Mouse (Mus musculus): ENCODE results near the gene Nemp1. TPM values are rescaled to one million over a fixed set of nuclear protein-coding genes. Genes with fewer than 3 reads are reported as not detected.

Nemp1 gene
- polyA plus RNA-seq, 1 experiment from 2014 or later = 13.2 TPM

DNA sequence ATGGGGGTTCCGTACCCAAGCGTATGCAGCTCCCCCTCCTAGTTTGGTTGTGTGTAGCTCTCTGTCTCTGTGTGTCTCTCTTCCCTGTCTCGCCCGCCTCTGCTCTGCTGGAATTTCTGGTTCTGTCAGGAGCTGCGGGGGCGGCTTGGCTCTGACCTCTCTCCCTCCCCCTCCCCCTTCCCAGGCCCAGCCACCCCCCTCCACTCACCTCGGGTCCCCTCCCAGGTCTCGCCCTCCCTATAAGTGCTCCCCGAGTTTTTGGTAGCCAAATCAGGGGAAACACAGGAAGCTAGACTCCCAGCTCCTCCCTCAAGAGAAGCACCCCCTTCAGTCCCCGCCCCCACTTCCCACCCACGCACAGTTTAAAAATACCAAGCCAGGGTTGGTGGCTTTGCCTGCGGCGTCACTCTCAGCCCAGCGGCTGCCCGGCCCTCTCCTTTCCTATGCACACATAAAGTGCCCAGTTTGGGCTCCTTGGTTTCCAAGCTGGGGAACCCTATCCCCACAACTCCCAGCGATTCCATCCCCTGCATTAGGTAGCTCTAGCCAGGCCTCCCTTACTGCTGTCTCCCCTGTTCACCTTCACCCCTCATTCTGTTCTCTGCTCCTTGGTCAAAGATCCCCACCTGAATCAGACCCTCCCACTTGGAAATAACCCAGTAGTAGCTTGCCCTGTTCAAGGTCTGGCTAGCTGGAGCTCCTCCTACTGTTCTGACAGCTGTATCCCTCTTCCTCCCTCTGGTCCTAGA lies 4.6 kb upstream of the Nemp1 start:
- H3K36me3 ChIP-seq (ENCODE audit: insufficient read depth) = peaks cover 49% of the 10 kb centered on the region

GRCm38 (mm10) chr10:127662666-127663253 lies 3.9 kb upstream of the Nemp1 start:
- Histone ChIP-seq H3K36me3 (ENCODE audit: insufficient read depth) (peaks cover 49% of the 10 kb centered on the region), H3K4me3 (ENCODE audit: low read depth, low read length) (peak overlapping the region; percentile 27), H3K9ac (peak overlapping the region; percentile 40), H3K27me3 (ENCODE audit: insufficient read depth, low read length) (no peaks in the 10 kb centered on the region), H3K27ac (ENCODE audit: low read depth) (peak overlapping the region; percentile 91), H3K4me2 (peak overlapping the region; percentile 88), H3K9me3 (ENCODE audit: low read depth, low read length) (no peaks in the 10 kb centered on the region), H3K4me1 (ENCODE audit: insufficient read depth) (peaks cover 31% of the 10 kb centered on the region)
- TF ChIP-seq CTCF (IDR thresholded peaks at IDR 0.05; ENCODE audit: low read depth) = peak; percentile 61
- DNase-seq = no peak
- WGBS = 24% methylated on average over 19 of the region's 19 CpGs
- no peak for ATAC-seq (ENCODE audit: insufficient read depth)

More for the DNA sequence above, 4.6 kb upstream of the Nemp1 start:
- 6% methylated on average over 16 of the region's 16 CpGs for WGBS
- peaks cover 31% of the 10 kb centered on the region for H3K4me1 ChIP-seq (ENCODE audit: insufficient read depth)
- no peaks in the 10 kb centered on the region for H3K9me3 ChIP-seq (ENCODE audit: low read depth, low read length)
- TF ChIP-seq CTCF (IDR thresholded peaks at IDR 0.05; ENCODE audit: low read depth) = no peak
- H3K27me3 ChIP-seq (ENCODE audit: insufficient read depth, low read length) = no peaks in the 10 kb centered on the region
- DNase-seq = peak; percentile 82
- H3K27ac ChIP-seq (ENCODE audit: low read depth) = peak overlapping the region; percentile 91
- peak overlapping the region; percentile 46 for H3K9ac ChIP-seq
- ATAC-seq (ENCODE audit: insufficient read depth) = peak; percentile 55
- peak overlapping the region; percentile 88 for H3K4me2 ChIP-seq
- peak overlapping the region; percentile 27 for H3K4me3 ChIP-seq (ENCODE audit: low read depth, low read length)

DNA sequence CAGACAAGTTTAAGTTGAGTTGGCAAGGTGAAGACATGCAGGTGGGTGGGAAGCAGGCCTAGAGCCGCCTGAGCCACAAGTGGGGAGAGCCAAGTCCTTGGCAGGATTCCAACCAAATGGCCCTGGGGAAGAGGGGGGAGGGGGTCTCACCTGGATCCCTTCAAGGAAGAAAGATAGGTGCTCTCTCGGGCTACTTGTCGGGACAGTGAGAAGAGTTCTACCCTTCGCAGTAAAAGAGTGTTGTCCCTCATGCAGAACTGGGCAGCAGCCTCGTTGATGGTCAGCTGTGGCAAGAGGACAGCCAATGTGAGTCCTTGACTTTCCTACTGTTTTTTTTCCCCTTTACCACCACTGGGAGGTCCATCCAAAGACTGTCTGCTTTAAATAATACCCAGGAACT lies 3.1 kb upstream of the Nemp1 start:
- no peak overlapping the region for H3K9ac ChIP-seq
- no peaks in the 10 kb centered on the region for H3K27me3 ChIP-seq (ENCODE audit: insufficient read depth, low read length)
- H3K4me2 ChIP-seq = peak overlapping the region; percentile 88
- TF ChIP-seq CTCF (IDR thresholded peaks at IDR 0.05; ENCODE audit: low read depth) = no peak
- no peak for ATAC-seq (ENCODE audit: insufficient read depth)
- H3K27ac ChIP-seq (ENCODE audit: low read depth) = peak overlapping the region; percentile 91
- peak; percentile 54 for DNase-seq
- whole genome bisulfite sequencing = 25% methylated on average over 5 of the region's 5 CpGs
- H3K36me3 ChIP-seq (ENCODE audit: insufficient read depth) = peaks cover 49% of the 10 kb centered on the region
- H3K4me1 ChIP-seq (ENCODE audit: insufficient read depth) = peaks cover 31% of the 10 kb centered on the region
- no peak overlapping the region for H3K4me3 ChIP-seq (ENCODE audit: low read depth, low read length)
- H3K9me3 ChIP-seq (ENCODE audit: low read depth, low read length) = no peaks in the 10 kb centered on the region

GRCm38 (mm10) chr10:127664166-127664565 lies 2.5 kb upstream of the Nemp1 start:
- no peak for TF ChIP-seq CTCF (IDR thresholded peaks at IDR 0.05; ENCODE audit: low read depth)
- Histone ChIP-seq H3K9ac (peak overlapping the region; percentile 77; the same call in 1 of the 2 replicates), H3K27me3 (ENCODE audit: insufficient read depth, low read length) (no peaks in the 10 kb centered on the region), H3K4me1 (ENCODE audit: insufficient read depth) (peaks cover 31% of the 10 kb centered on the region), H3K4me3 (ENCODE audit: low read depth, low read length) (peak overlapping the region; percentile 75; the same call in 1 of the 2 replicates), H3K9me3 (ENCODE audit: low read depth, low read length) (no peaks in the 10 kb centered on the region), H3K27ac (ENCODE audit: low read depth) (0 out of 2 replicates have a peak overlapping the region, but pooled peaks have one; percentile 10), H3K36me3 (ENCODE audit: insufficient read depth) (peaks cover 49% of the 10 kb centered on the region), H3K4me2 (peak overlapping the region; percentile 88)
- 33% methylated on average over 16 of the region's 16 CpGs for WGBS
- ATAC-seq (ENCODE audit: insufficient read depth) (no peak), DNase-seq (no peak)

- WGBS = 32% methylated on average over 13 of the region's 13 CpGs
- H3K4me3 ChIP-seq (ENCODE audit: low read depth, low read length) = peak overlapping the region; percentile 75
- ATAC-seq (ENCODE audit: insufficient read depth) (no peak), DNase-seq (no peak)
- peak overlapping the region; percentile 88 for H3K4me2 ChIP-seq
- H3K36me3 ChIP-seq (ENCODE audit: insufficient read depth) = peaks cover 44% of the 10 kb centered on the region
- no peak overlapping the region for H3K27ac ChIP-seq (ENCODE audit: low read depth)
- H3K9ac ChIP-seq = peak overlapping the region; percentile 77
- TF ChIP-seq CTCF (IDR thresholded peaks at IDR 0.05; ENCODE audit: low read depth) = no peak
- no peaks in the 10 kb centered on the region for H3K9me3 ChIP-seq (ENCODE audit: low read depth, low read length)
- H3K4me1 ChIP-seq (ENCODE audit: insufficient read depth) = peaks cover 37% of the 10 kb centered on the region
- H3K27me3 ChIP-seq (ENCODE audit: insufficient read depth, low read length) = no peaks in the 10 kb centered on the region
These were observed 1.8 kb upstream of the Nemp1 start for GRCm38 (mm10) chr10:127664891-127665290.

DNA sequence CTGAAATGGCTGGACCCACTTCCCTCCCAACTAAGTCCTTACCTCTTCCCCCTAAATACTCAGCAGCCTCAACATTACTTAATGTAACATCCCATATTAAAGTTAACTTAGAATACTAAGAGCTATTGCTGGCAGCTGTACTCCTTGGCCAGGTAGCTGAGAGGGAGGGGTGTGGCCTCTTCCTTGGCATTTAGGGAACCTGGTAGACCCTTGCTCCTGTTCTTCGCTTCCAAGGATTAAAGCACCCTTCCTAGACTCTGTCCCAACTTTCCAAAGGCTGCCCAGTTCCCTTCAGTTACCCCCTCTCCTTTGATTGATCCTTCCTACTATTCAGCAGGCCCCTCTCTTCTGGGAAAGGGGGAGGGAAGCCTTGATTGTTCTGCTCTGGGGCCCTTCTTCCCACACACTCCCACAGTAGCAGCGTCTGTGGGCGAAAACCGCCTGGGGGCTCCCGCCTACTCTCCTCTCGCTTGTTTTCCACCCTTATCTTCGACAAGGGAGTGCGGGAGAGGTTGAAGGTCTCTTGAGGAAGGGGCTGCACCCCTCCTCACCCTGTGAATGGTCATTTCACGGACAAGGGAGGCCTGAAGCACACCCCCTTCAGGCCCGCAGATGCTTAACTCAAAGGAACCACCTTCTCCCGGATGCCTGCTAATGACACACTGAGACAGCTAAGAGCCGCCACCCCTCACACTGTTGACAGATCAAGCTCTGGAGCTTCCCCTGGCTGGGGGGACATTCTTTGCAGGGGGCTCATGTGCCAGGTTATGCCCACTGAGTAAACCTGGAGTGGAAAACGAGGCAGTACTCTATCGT lies 1.1 kb upstream of the Nemp1 start:
- WGBS = 7% methylated on average over 14 of the region's 14 CpGs
- Histone ChIP-seq H3K9me3 (ENCODE audit: low read depth, low read length) (no peaks in the 10 kb centered on the region), H3K36me3 (ENCODE audit: insufficient read depth) (peaks cover 38% of the 10 kb centered on the region), H3K9ac (peak overlapping the region; percentile 77), H3K4me1 (ENCODE audit: insufficient read depth) (peaks cover 37% of the 10 kb centered on the region), H3K27me3 (ENCODE audit: insufficient read depth, low read length) (no peaks in the 10 kb centered on the region), H3K4me2 (peak overlapping the region; percentile 88), H3K27ac (ENCODE audit: low read depth) (peak overlapping the region; percentile 98), H3K4me3 (ENCODE audit: low read depth, low read length) (peak overlapping the region; percentile 75)
- TF ChIP-seq CTCF (IDR thresholded peaks at IDR 0.05; ENCODE audit: low read depth) = 0 out of 2 replicates have a peak, but pooled peaks have one; percentile 13
- ATAC-seq (ENCODE audit: insufficient read depth) = no peak
- DNase-seq = peak; percentile 59

Measured in lung, embryonic 14.5 days (tissue).